Mouse (Mus musculus): ENCODE measurements around the gene Dusp10. TPM values are rescaled to one million over a fixed set of nuclear protein-coding genes. Genes with fewer than 3 reads are reported as not detected.

Gene Dusp10
- total and polyA plus RNA-seq, 2 experiments from 2014 or later = 4.5 to 10.5 TPM

DNA sequence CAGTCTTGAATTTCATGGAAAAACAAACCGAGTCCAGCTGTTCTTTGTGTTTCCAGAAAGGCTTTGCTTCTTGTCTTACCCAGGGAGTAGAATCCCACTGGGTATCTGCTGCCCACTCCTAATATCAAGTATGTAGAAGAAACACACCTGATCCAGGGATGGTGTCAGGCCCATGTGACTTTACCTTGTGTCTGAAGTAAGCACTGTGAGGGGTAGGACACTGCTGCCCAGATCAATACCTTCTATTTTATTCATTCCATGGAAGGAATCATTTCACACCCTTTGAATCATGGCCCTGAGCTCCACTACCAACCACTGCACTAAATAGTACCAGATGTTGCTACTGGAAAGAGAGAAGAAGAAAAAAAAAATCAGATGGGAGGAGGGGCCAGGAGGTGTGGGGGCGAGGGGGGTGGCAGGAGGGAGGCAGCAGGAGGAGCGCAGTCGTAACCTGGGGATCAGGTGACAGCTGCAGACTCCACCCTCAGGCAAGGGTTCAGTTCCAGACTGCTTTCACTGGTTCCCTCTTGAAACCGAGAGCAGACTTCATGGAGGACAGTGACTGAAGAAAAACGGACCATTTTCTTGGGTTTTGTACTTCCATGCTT lies 33.1 kb downstream of the Dusp10 start:
- Histone ChIP-seq H3K4me1 (ENCODE audit: insufficient read depth, low read length) (no peaks in the 10 kb centered on the region), H3K27ac (ENCODE audit: low read depth, low read length) (no peak overlapping the region), H3K27me3 (ENCODE audit: insufficient read depth, low read length) (no peaks in the 10 kb centered on the region), H3K4me3 (ENCODE audit: low read depth, low read length) (no peak overlapping the region), H3K9ac (replicated peaks; ENCODE audit: low read length, poor library complexity, severe bottlenecking) (no peak overlapping the region), H3K4me2 (ENCODE audit: low read depth, low read length, poor library complexity, severe bottlenecking) (no peak overlapping the region), H3K36me3 (ENCODE audit: insufficient read depth, low read length) (no peaks in the 10 kb centered on the region), H3K9me3 (ENCODE audit: low read length) (no peaks in the 10 kb centered on the region)
- DNase-seq (ENCODE audit: low spot score) = no peak
- 84% methylated on average over 6 of the region's 6 CpGs for WGBS
- ATAC-seq (ENCODE audit: low FRiP score) = no peak
- no peak for TF ChIP-seq CTCF (IDR thresholded peaks at IDR 0.05)

DNA sequence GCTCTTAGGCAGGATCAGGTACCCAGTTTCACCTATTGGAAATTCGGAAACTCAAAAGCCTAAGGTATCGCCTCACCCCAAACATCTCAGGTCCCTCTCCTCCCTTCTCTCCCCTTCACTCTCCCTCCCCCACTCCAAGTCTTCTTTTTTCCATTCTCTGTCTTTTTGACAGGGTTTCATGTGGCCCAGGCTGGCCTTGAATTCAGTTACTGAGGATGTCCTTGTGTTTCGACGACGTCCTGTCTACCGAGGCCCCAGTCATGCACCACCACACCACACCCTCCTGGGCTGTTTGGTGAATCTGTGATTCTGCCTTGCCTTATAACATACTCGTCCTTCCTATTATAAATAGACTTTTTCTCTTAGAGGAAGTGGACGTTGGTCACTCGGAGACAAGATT lies 34.7 kb downstream of the Dusp10 start:
- Histone ChIP-seq H3K4me1 (ENCODE audit: insufficient read depth, low read length) (no peaks in the 10 kb centered on the region), H3K4me2 (ENCODE audit: low read depth, low read length, poor library complexity, severe bottlenecking) (no peak overlapping the region), H3K9ac (replicated peaks; ENCODE audit: low read length, poor library complexity, severe bottlenecking) (no peak overlapping the region), H3K27me3 (ENCODE audit: insufficient read depth, low read length) (no peaks in the 10 kb centered on the region), H3K9me3 (ENCODE audit: low read length) (no peaks in the 10 kb centered on the region), H3K27ac (ENCODE audit: low read depth, low read length) (no peak overlapping the region), H3K4me3 (ENCODE audit: low read depth, low read length) (no peak overlapping the region), H3K36me3 (ENCODE audit: insufficient read depth, low read length) (no peaks in the 10 kb centered on the region)
- 89% methylated on average over 9 of the region's 9 CpGs for WGBS
- no peak for DNase-seq (ENCODE audit: low spot score)
- ATAC-seq (ENCODE audit: low FRiP score) = no peak
- no peak for TF ChIP-seq CTCF (IDR thresholded peaks at IDR 0.05)

DNA sequence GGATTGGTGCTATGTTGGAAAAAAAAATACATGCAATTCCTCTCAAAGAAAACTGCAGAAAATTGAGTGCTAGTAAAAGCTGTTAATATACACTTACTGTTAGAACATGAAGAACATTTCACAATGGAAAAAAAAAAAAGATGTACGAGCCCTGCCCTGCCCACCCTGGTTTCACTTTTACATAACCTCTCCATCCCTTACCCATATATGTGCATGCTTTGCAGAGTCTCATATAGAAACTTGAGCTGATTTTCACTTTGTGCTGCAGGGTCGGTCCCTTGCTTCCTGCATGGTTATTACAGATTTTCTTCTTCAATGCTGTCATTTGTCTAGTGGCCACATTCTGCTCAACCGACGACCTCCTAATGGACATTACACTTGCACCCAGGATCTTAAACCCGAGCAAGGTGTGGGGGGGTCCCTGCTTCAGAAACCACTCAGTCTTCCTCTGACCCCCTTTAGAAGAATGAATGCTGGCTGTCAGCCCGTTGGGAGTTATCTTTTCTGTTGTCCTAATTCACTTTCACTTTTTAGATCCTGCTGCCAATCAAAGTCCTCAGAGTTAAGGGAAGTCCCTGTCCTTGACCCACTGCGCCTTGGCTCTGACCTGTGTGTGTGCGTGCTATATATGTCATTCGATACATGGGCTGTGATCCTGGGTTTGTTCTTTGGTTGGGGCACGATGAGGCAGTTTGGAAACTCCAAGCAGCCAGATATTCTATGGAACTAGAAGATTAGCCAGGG lies 35.7 kb downstream of the Dusp10 start:
- H3K4me3 ChIP-seq (ENCODE audit: low read depth, low read length) = no peak overlapping the region
- no peaks in the 10 kb centered on the region for H3K27me3 ChIP-seq (ENCODE audit: insufficient read depth, low read length)
- no peak overlapping the region for H3K9ac ChIP-seq (replicated peaks; ENCODE audit: low read length, poor library complexity, severe bottlenecking)
- H3K9me3 ChIP-seq (ENCODE audit: low read length) = no peaks in the 10 kb centered on the region
- 87% methylated on average over 10 of the region's 10 CpGs for WGBS
- no peak for TF ChIP-seq CTCF (IDR thresholded peaks at IDR 0.05)
- H3K4me2 ChIP-seq (ENCODE audit: low read depth, low read length, poor library complexity, severe bottlenecking) = no peak overlapping the region
- H3K4me1 ChIP-seq (ENCODE audit: insufficient read depth, low read length) = no peaks in the 10 kb centered on the region
- ATAC-seq (ENCODE audit: low FRiP score) (no peak), DNase-seq (ENCODE audit: low spot score) (no peak)
- H3K36me3 ChIP-seq (ENCODE audit: insufficient read depth, low read length) = no peaks in the 10 kb centered on the region
- no peak overlapping the region for H3K27ac ChIP-seq (ENCODE audit: low read depth, low read length)

- H3K27ac ChIP-seq (ENCODE audit: low read depth, low read length) = no peak overlapping the region
- H3K9me3 ChIP-seq (ENCODE audit: low read length) = no peaks in the 10 kb centered on the region
- H3K4me3 ChIP-seq (ENCODE audit: low read depth, low read length) = no peak overlapping the region
- TF ChIP-seq CTCF (IDR thresholded peaks at IDR 0.05) = no peak
- WGBS = 85% methylated on average over 1 of the region's 1 CpGs
- H3K4me2 ChIP-seq (ENCODE audit: low read depth, low read length, poor library complexity, severe bottlenecking) = no peak overlapping the region
- no peaks in the 10 kb centered on the region for H3K36me3 ChIP-seq (ENCODE audit: insufficient read depth, low read length)
- no peaks in the 10 kb centered on the region for H3K27me3 ChIP-seq (ENCODE audit: insufficient read depth, low read length)
- ATAC-seq (ENCODE audit: low FRiP score) (no peak), DNase-seq (ENCODE audit: low spot score) (no peak)
- H3K9ac ChIP-seq (replicated peaks; ENCODE audit: low read length, poor library complexity, severe bottlenecking) = no peak overlapping the region
- no peaks in the 10 kb centered on the region for H3K4me1 ChIP-seq (ENCODE audit: insufficient read depth, low read length)
Measured at GRCm38 (mm10) chr1:184051286-184051685, 38.2 kb downstream of the Dusp10 start.

- Histone ChIP-seq H3K4me1 (ENCODE audit: insufficient read depth, low read length) (no peaks in the 10 kb centered on the region), H3K9me3 (ENCODE audit: low read length) (no peaks in the 10 kb centered on the region), H3K27me3 (ENCODE audit: insufficient read depth, low read length) (no peaks in the 10 kb centered on the region), H3K4me2 (ENCODE audit: low read depth, low read length, poor library complexity, severe bottlenecking) (no peak overlapping the region), H3K4me3 (ENCODE audit: low read depth, low read length) (no peak overlapping the region), H3K9ac (replicated peaks; ENCODE audit: low read length, poor library complexity, severe bottlenecking) (no peak overlapping the region), H3K36me3 (ENCODE audit: insufficient read depth, low read length) (no peaks in the 10 kb centered on the region), H3K27ac (ENCODE audit: low read depth, low read length) (no peak overlapping the region)
- 47% methylated on average over 6 of the region's 6 CpGs for WGBS
- ATAC-seq (ENCODE audit: low FRiP score) (no peak), DNase-seq (ENCODE audit: low spot score) (no peak)
- TF ChIP-seq CTCF (IDR thresholded peaks at IDR 0.05) = no peak
Measured at GRCm38 (mm10) chr1:184051824-184052223, 38.7 kb downstream of the Dusp10 start.

DNA sequence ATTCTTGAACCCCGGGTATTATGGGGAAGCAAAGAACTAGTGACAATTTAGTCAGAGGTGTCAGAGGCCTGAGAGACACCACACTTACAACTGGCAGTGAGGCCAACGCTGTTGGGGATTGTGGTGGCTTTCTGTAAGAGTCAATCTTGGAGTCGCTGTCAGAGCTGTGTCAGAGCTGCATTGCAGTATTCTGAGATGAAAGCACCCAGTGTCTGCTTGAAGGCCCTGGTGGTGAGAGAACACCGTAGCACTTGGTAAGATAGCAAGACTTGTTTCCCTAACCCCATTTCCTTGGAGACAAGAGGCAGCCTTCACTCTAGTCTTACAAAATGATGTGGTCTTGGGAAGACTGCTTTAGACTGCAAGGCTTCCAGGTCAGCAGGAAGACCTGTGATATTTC lies 39.2 kb downstream of the Dusp10 start:
- TF ChIP-seq CTCF (IDR thresholded peaks at IDR 0.05) = no peak
- no peaks in the 10 kb centered on the region for H3K9me3 ChIP-seq (ENCODE audit: low read length)
- no peak overlapping the region for H3K9ac ChIP-seq (replicated peaks; ENCODE audit: low read length, poor library complexity, severe bottlenecking)
- no peak overlapping the region for H3K4me2 ChIP-seq (ENCODE audit: low read depth, low read length, poor library complexity, severe bottlenecking)
- H3K4me3 ChIP-seq (ENCODE audit: low read depth, low read length) = no peak overlapping the region
- no peak overlapping the region for H3K27ac ChIP-seq (ENCODE audit: low read depth, low read length)
- H3K27me3 ChIP-seq (ENCODE audit: insufficient read depth, low read length) = no peaks in the 10 kb centered on the region
- WGBS = 80% methylated on average over 4 of the region's 4 CpGs
- no peaks in the 10 kb centered on the region for H3K4me1 ChIP-seq (ENCODE audit: insufficient read depth, low read length)
- no peak for DNase-seq (ENCODE audit: low spot score)
- no peaks in the 10 kb centered on the region for H3K36me3 ChIP-seq (ENCODE audit: insufficient read depth, low read length)
- ATAC-seq (ENCODE audit: low FRiP score) = no peak
